Mouse (Mus musculus) thymus, postnatal 0 days (tissue): ENCODE measurements at regions not wholly inside any gene's neighbourhood (a gene's known extent, or its start where the extent isn't known, plus 50 kb on each side); places are given as distances from the start of the nearest gene placed in this dataset.
A peak's percentile ranks its signal among the peaks of the same experiment; 100 is the strongest.

Experiments
- DNase-seq: peaks from one replicate; pipeline ENCODE4 v3.0.0-alpha.2; 2015; ENCODE audit warnings: low spot score

- DNase-seq: peak; percentile 70
These were observed 53.3 kb upstream of the Prkcq start for GRCm38 (mm10) chr2:11118625-11119024.

GRCm38 (mm10) chr2:11119301-11119700, 52.6 kb upstream of the Prkcq start:
- peak; percentile 4 for DNase-seq
